Mouse (Mus musculus) heart, postnatal 0 days (tissue): ENCODE data around the gene Meis1.

Experiments
- CTCF ChIP-seq: IDR thresholded peaks from 2 replicates; pipeline ENCODE4 v1.5.1; 2016; ENCODE audit warnings: antibody characterized with exemption, control low read depth, low read depth
- EP300 ChIP-seq: IDR thresholded peaks from 2 replicates; pipeline ENCODE4 v1.6.1; 2016; ENCODE audit warnings: antibody characterized with exemption, low read depth

- TF ChIP-seq CTCF (no peak), EP300 (no peak)
These were observed 144.3 kb downstream of the Meis1 start for GRCm38 (mm10) chr11:18874278-18875000.
